Mouse (Mus musculus): ENCODE results near the gene Gmcl1.

Gene Gmcl1

DNA sequence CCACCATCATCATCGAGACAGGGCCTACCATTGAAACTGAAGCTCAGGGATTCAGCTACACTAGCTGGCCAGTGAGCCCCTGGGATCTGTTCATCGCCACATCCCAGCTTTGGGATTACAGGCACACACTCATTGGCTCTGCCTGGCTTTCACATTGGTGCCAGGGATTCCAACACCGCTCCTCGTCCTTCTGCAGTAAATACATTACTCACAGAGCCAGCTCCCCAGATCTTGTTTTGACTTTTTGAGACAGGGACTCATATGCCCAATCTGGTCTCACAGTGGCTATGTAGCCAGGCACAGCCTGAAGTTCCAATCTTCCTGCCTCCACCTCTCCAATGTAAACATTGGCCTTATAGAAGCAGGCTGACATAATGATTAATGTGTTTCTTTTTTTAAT is 3.1 kb upstream of the Gmcl1 start:
- DNase-seq (ENCODE audit: low spot score), result no peak

DNA sequence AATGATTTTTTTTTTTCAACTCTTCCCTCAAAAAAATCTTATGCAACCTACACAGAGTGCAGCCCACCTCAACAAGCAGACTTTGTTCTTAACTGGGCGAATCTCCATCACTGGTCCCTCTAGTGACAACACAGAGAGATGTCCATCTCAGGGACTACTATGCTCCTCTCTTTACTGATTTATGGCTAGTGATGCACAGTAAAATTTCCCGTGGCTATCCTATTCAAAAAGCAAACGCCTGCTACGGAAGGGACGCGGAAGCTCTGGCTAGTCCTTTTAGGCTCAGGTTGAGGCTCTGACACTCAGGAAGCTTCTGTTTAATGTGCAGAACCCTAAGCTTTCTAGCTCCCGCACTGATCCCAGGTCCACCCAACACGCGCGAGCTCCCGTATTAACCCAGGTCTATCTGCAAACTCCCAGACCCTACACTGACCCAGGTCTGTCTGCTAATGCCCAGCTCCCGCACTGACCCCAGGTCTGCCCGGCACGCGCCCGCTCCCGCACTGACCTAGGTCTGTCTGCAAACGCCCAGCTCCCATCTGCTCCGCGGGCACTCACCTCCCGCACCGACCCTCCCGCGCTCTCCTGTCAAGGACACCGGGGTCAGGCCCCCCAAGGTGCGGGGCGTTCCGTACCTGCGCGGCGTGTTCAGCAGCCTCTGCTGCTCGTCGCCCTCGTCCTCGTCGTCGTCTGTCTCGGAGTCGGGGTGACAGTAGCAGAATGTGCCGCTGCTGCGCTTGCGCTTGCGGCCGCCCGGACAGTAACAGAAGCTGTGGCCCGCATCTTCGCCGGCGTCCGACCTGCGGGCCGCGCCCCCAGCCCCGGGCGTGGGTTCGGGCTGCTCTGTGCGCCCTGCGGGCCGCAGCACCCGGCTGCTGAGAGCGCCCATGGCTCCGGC is 658 bp downstream of the Gmcl1 start:
- DNase-seq (ENCODE audit: low spot score), result no peak

DNA sequence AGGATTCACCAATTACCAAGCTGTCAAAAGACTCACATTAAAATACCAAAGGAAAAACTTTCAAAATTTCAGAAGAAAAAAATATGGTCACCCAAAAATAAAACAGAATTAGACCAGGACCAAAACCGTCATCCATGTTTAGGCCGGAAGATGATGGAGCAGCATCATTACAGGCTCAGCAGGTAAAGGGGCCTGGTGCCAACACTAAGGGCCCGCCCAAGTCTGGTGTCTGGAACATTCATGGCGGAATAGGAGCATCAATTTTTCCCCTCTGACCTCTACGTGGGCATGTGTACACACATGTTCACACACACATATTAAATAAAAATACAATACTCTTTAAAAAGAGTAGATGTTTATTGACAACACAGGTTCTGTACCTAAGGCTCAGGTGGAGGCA is 4.5 kb downstream of the Gmcl1 start:
- no peak for DNase-seq (ENCODE audit: low spot score)

DNA sequence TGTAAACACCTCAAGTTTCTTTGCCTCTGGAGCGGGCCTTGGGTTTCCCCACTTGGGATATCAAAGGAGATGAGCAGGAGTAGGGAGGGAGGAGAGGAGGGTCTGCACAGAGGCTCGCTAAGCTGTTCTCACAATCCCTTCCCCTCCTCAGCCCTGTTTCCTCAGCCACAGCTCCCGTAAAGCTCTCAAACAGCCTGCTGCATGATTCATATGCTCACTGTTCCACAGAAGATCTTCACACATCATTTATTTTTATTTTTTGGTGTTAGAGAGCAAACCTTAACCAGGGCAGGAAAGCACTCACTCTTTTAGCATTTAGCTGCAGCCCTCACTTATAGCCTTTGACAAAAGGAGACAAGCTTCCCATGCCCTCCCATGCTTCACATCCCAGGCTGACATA is 11.2 kb downstream of the Gmcl1 start:
- DNase-seq (ENCODE audit: low spot score), result no peak

DNA sequence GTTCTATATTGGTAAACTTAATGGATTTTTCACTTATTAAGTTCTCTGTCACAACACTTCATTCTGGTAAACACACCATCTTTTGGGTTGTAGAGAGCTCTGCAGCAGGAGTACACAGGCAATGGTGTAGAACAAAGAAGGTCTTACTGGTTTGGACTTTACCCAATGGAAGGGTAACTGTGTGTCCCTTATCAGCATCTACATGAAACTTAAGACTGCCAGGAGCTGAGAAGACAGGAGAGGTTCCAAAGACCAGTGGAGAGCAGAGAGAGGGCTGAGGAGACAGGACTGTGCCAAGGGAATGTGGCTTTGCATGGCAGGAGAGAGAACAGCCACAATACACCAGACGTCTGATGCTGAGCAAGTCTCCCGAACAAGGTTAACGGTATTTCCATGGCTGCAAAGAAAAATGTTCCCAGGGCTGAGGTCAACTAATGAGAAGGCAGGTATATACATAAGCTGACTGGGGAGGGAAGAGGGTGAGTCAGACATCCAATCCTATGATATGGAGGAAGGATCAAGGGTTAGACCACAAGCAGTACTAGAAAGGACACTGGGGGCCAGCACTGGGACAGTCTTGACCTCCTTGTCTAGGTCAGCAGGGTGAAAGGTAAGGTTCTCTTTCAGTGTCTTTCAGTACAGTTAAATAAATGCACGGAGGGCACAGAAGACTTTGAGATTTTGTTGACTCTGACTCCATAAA is 25.0 kb downstream of the Gmcl1 start:
- no peak for DNase-seq (ENCODE audit: low spot score)

DNA sequence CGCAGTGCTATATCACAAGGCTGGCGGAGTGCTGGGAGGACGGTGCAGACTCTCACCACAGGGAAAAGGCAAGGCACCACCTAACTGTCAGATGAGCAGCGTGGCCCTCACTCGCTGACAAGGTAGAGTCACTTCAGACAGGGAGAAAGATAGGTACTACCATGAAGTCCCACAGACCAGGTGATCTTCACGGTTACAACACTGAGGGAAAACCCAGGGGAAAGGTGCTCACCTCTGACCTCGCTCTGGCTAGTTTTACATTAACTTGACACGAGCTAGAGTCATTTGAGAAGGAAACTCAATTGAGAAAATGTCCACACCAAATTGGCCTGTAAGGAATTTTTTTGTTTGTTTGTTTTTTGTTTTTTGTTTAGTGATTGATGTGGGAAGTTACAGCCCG is 30.6 kb downstream of the Gmcl1 start:
- DNase-seq (ENCODE audit: low spot score), result no peak

DNA sequence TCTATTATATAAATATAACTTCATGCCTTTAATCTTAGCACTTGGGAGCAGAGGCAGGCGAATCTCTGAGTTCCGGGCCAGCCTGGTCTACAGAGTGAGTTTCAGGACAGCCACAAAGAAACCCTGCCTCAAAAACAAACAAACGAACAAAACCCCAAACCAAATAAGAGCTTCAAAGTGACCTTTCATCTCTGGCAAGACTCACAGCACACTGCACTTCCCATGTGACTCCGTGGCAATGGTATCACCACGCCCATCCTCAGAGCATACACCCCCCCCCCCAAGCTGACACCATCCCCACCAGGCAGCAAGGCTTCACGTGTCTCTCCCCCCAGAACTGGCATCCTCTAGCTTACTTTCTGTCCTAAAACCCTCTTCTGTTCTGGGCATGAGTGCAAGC is 35.3 kb downstream of the Gmcl1 start:
- DNase-seq (ENCODE audit: low spot score), result no peak

DNA sequence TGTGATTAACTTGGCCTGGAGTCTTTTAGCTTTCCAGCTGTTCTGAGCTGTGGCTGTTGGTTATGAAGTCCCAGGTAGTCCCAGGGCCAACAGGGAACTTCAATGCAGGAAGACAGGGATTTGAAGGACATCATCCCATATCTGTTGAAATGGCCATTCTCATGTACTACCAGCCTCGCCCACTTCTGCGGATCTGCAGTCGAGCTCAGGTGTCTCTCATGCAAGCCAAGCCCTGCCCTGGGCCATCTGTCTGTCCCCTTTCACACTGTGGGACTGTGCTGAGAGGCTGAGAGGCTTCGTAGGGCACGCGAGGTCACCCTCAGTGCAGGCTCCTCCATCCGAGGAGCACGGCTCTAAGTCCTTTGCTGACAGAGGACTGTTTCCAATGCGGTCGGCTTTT is 37.0 kb downstream of the Gmcl1 start:
- DNase-seq (ENCODE audit: low spot score), result no peak

DNA sequence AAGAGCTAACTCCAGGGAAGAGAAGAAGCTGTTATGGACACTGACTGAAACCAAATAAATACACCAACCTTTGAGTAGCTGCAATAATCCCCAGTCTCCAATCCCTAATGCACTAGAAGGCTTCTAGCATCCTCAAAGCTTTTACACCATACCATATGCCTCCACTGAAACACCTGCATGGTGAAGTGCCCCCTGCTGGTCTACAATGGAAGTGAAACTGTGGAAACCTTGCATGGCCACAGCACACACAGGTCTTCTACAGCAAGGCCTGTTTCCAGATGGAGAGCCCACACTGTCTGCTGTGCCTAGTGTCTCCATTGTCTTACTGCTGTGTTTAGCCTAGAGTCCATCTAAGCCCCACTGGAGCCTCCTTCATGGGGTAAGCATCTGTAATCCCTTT is 38.7 kb downstream of the Gmcl1 start:
- DNase-seq (ENCODE audit: low spot score), result no peak

DNA sequence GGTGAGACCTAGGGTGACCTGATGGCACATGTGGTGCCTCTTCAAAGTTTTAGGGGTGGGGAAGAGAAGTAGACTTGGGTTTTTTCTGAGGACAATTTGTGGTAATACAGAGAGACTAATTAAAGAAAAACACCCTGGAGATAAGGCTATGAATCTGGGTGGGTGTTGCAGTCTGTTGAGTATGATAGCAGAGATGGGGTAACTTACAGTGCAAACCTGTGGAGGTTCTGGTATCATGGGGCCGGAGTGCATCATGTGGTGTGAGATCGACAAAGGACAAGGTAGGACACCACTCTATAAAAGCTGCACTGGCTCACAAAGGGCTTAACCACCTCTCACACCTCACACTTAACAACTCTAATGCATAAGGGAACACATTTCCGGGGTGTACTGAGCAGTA is 43.5 kb downstream of the Gmcl1 start:
- DNase-seq (ENCODE audit: low spot score), result no peak

DNA sequence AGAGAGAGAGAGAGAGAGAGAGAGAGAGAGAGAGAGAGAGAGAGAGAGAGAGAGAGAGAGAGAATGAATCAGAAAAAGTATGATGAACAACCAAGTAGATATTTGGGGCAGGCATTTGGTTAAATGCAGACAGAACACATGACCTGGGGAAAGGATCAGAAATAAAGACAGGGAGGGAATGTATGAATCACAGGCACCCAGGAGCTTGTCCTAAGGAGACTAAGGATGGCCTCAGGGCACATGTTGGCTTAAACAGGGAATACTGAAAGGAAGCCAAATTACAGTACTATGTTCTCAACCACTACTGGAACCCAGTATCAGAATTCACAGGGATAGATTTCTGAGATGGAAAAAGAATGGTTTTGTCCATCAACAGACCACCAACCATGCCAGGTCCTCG is 46.2 kb downstream of the Gmcl1 start:
- DNase-seq (ENCODE audit: low spot score), result no peak

DNA sequence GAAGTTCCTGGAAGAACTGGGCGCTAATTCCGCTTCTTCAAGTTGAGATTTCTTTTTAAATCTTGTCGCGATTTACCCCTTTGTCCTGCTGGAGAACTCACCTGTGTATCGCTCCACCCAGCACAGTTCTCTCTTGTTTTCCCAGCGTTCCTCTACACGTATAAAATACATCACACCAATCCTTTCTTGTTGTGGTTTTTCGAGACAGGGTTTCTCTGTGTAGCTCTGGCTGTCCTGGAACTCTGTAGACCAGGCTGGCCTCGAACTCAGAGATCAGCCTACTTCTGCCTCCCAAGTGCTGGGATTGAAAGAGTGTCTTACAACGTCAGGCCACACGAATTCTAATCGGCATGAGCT is 48.5 kb downstream of the Gmcl1 start:
- no peak for DNase-seq (ENCODE audit: low spot score)

DNA sequence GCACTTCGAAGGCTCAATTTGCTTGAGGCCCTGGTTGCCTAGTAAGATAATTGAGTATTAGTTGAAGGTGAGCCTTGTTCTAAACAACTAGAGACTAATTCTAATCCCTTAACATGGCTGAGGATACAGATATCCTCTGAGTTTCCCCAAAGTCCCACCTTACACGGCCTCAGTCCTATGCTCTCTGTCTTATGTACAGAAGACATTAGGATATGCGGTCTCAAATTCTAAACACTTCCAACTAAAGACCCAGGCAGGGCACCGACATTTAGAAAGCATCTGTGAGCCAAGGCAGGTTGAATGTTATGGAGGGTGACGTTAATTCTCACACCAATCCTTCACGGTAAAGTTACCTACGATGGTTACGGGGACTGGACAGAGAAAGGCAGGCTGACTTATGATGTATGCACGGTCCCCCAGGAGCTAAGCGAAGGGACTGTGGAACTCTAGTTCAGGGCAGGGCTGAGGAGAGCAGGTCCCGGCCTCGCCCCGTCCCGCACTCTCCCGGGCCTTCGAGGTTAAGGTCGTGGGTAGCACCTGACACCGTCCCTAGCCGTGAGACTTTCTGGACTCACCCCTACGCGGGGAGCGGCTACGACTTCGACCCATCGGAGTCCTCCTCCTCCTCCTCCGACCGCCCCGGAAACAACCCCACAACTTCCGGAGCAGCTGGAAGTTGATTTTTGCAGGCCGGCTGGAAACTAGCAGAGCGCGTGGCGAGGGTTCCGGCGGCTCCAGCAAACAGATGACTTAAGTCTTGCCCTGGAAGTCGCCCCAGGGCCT is 49.1 kb downstream of the Gmcl1 start, which contains the start of gene Snrnp27:
Snrnp27 (minus strand) TSS at position 651 of the 783 bp plus-strand sequence.
- peak; percentile 86 for DNase-seq (ENCODE audit: low spot score)

DNA sequence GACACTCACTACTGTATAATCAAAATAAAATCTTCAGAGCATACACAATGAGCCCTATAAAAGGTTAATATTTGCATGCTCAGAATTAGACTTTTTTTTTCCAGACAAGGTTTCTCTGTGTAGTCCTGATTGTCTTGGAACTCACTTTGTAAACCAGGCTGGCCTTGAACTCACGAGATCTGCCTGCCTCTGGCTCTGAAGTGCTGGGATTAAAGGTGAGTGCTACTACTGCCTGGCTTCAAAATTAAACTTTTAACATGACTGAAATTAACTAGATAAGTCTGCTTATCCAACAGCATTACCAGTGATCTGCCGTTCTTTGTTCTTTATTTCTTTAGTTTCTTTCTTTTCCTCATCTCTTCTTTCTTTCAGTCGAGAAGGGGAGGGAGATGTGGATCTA is 51.9 kb downstream of the Gmcl1 start:
- no peak for DNase-seq (ENCODE audit: low spot score)

DNA sequence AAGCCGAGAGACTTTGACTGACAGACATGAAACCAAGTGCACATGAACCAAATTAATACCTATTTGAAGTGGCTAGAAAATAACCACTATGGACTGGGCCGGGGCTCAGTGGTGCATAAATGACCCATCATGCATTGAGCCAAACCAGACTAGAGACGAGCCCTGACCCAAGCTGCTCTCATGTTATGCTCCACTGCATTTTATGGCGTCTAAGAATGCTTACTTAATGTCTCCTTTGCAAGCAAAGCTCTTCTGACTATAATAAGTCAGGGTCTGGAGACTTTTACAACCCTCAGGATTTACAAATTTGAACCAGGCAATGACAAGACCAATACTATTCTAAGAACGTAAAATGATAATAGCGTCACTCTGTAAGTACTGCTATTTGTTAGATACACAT is 54.8 kb downstream of the Gmcl1 start:
- no peak for DNase-seq (ENCODE audit: low spot score)

DNA sequence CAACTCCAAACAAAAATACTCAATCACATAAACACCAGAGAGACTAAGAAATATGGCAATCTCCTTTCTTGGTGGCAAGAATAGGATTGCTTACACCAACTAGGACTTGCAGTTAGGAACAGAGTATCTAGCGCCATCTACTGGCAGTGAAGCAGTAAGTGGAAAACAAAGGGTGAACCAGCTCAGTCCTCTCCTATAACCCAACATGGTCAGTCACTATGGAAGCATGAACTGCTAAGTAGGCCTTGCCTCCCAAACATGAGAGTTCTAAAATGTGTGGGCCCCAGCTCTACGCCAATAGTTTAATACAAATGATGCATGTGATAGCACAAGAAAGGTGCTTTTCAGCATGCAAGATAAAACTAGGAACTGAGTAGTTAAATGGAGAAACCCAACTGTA is 62.3 kb downstream of the Gmcl1 start:
- DNase-seq (ENCODE audit: low spot score), result no peak

DNA sequence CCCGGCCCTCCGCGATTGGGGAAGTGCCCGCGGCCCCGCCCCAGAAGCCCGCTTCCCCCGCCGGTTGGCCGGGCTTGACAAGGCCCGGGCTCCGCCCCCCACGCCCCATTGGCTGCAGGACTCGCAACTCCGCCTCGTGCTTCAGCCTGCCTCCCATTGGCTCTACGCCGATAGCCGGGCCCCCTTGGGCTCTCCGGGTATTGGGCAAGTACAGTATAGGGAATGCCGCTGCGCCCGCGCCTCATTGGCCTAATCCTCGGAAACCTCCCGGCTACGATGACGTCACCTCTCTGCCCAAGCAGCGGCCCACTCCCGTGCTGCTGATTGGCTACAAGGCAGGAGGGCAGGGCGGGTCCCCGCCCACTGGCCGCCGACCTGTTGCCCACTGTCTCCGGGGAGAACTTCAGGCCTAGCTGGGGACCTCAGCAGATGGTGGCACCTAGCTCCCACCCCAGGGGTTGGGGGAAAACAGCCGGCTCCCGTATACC is 63.9 kb downstream of the Gmcl1 start:
- DNase-seq (ENCODE audit: low spot score), result peak; percentile 98

DNA sequence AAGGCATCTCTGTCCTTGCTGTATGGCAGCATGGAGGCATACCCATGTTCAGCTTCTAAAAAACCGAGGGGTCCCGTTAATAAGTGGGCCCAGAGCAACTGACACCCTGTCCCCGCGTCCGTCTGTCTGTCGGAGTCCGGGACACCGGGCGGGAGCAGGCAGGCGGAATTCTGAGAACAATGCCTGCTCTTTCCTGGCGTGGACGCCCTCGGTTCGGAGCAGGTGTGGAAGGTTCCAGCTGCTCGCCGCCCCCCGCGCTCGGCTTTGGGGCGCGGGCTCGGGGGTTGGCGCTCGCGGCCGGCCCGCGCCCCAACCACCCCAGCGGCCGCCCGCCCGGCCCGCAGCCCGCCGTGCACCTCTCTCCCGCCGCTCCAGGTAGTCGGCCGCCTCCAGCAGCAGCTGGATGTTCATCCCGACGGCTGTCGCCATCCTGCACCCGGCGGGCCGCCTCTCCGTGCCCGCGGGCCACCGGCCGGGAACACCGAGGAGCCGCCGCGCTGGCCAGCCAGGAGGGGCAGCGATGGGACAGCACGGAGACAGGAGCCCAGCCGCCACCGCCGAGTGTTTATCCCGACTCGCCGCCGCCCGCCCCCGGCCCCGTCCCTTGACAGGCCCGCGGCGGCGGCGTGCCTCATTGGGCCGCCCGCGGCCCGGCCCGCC is 64.5 kb downstream of the Gmcl1 start, which contains the start of gene Mxd1:
Mxd1 (minus strand) TSS at position 582 of the 660 bp plus-strand sequence.
- DNase-seq (ENCODE audit: low spot score), result no peak

DNA sequence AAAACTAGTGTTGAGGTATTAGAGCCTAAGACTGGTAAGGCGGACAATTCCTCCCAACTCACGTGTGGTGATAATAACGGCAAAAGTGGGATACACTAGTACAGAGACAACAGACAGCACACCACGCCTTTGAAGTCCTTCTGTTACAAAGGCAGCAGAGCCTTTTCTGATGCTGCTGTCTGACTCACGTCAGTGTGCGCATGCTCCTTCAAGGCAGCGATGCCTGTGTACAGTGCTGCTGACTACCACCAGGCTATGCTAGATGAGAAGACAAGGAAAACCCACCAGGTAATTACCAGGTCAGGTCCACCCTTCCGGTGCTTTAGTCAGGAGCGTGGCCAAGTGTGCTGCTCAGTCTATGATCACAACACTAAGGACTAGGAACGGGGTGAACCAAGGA is 66.1 kb downstream of the Gmcl1 start:
- DNase-seq (ENCODE audit: low spot score), result no peak

DNA sequence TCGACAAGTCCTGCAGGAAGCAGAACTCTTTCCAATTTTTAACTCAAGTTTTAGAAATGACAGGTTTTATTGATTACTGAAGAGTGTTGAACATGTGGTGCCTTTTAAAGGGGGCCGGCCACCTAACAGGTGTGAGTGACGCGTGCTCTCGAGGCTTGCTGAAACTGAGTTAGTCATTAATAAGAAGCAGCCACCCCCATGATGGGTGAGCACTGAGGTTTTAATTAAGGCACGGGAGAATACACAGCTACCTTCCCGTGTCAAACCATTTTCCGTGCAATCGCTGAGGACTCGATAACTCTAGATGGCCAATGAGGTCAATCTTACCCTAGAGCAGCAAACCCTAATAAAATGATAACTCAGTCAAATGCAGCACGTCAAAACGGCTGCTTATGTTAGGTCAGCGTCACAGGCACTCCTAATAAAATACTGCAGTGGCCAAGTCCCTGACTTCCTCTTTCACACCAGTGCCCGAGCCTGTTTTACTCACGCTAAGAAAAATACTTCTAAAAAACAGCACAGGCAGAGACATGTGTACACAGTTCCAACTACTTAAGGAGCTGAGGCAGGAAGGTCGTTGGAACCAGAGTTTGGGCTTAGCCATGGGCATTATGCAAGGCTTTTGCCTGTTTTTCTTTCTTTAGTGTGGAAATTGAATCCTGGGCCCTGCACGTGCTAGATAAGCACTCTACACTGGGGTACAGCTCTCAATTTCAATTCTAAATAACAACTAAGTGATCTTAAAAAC is 67.4 kb downstream of the Gmcl1 start:
- DNase-seq (ENCODE audit: low spot score), result no peak

DNA sequence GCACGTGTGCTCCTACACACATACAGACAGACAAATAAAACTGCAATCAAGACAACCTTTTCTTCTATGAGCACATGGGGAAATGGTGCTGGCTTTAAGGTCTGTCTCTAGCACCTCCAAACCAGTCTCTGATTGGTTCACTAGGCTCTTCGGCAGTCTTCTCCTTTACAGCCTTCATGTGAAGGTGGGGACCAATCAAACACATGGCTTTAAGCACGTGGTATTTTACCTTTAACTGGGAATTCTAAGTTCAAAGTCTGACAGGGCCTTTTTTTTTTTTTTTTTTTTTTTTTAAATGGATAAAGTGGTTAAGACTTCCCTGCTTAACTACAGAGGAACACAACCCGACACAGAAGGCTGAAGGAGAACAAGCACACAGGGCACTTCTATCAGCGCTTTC is 68.1 kb downstream of the Gmcl1 start:
- DNase-seq (ENCODE audit: low spot score), result no peak

All from ovary, postnatal 10 days (tissue).